Mouse (Mus musculus): ENCODE measurements around the gene Lrrc29. TPM values are rescaled to one million over a fixed set of nuclear protein-coding genes. Genes with fewer than 3 reads are reported as not detected.
A peak's percentile ranks its signal among the peaks of the same experiment; 100 is the strongest.

Gene Lrrc29
- polyA plus RNA-seq, 1 experiment from 2014 or later = 2.7 TPM

DNA sequence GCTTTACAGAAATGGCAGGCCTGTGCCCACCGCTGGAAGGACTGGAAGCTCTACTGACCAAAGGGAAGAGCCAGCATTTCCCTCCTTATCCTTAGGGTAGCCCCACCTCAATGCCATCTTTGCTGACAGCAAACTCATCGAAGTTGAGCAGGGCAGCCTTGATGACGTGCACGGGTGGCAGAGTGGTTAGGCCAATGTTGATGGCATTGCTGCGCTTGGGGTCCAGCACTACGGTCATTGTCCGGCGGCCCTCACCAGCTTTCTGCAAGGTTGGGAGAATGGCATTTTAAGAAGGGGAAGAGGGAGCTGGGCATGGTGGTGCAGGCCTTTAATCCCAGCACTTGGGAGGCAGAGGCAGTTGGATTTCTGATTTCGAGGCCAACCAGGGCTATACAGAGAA lies 5.9 kb upstream of the Lrrc29 start:
- 92% methylated on average over 9 of the region's 9 CpGs for WGBS
- Histone ChIP-seq H3K4me3 (ENCODE audit: low read depth, low read length) (no peak overlapping the region), H3K9ac (ENCODE audit: low read length) (no peak overlapping the region), H3K27ac (replicated peaks) (no peak overlapping the region), H3K9me3 (ENCODE audit: control insufficient read depth, low read length) (no peaks in the 10 kb centered on the region), H3K36me3 (ENCODE audit: control insufficient read depth, insufficient read depth, low read length) (peaks cover 52% of the 10 kb centered on the region), H3K4me2 (replicated peaks; ENCODE audit: low read depth) (no peak overlapping the region), H3K4me1 (replicated peaks; ENCODE audit: control insufficient read depth, insufficient read depth) (peaks cover 5% of the 10 kb centered on the region; the same call in 1 of the 2 replicates), H3K27me3 (ENCODE audit: control insufficient read depth, insufficient read depth, low read length) (no peaks in the 10 kb centered on the region)
- TF ChIP-seq EP300 (optimal IDR thresholded peaks at IDR 0.05) = no peak
- no peak for TF ChIP-seq CTCF (IDR thresholded peaks at IDR 0.05; ENCODE audit: low read depth)
- ATAC-seq (ENCODE audit: low FRiP score, low TSS enrichment) = no peak
- DNase-seq (ENCODE audit: low spot score) = no peak

DNA sequence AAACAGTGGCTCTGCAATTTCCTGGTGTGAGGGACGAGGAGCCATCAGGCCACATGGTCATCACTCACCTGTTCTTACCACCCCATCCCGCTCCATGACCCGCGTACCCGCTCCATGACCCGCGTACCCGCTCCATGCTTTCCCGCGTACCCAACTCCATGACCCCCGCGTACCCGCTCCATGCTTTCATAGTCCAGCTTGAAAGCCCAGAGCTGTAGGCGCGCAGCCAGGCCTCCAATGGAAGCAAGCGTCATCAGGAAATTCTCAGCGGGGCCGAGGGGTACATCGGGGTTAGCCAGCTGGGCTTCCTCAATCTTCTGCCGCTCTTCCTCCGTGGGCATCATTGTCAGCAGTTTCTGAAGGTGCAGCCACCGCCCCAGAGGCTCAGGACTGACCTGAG lies 5.4 kb upstream of the Lrrc29 start:
- ATAC-seq (ENCODE audit: low FRiP score, low TSS enrichment) = no peak
- TF ChIP-seq CTCF (IDR thresholded peaks at IDR 0.05; ENCODE audit: low read depth) = no peak
- TF ChIP-seq EP300 (optimal IDR thresholded peaks at IDR 0.05) = no peak
- H3K27ac ChIP-seq (replicated peaks) = no peak overlapping the region
- peaks cover 7% of the 10 kb centered on the region; the same call in 1 of the 2 replicates for H3K4me1 ChIP-seq (replicated peaks; ENCODE audit: control insufficient read depth, insufficient read depth)
- DNase-seq (ENCODE audit: low spot score) = no peak
- H3K4me2 ChIP-seq (replicated peaks; ENCODE audit: low read depth) = no peak overlapping the region
- H3K36me3 ChIP-seq (ENCODE audit: control insufficient read depth, insufficient read depth, low read length) = peaks cover 49% of the 10 kb centered on the region
- WGBS = 96% methylated on average over 22 of the region's 22 CpGs
- H3K9ac ChIP-seq (ENCODE audit: low read length) = no peak overlapping the region
- H3K27me3 ChIP-seq (ENCODE audit: control insufficient read depth, insufficient read depth, low read length) = no peaks in the 10 kb centered on the region
- no peak overlapping the region for H3K4me3 ChIP-seq (ENCODE audit: low read depth, low read length)
- H3K9me3 ChIP-seq (ENCODE audit: control insufficient read depth, low read length) = no peaks in the 10 kb centered on the region

DNA sequence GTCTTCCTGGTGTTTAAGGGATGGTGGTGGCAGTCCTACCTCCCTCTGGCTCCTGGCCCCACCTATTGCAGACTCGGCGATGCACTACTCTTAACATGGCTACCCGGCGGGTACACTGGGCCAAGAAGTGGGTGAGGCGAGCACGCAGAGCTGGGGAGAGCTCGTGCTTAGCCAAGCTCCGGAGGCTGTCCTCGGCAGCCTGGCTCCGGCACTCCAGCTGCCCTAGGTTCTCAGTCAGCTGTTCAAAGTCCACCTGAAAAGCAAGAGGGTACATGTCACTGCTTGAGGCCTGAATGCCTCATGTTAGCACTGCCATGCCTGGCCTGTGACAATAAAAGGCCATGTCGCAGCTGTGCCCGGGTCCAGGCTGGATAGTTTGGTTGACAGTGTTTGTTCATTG lies 4.2 kb upstream of the Lrrc29 start:
- no peak for DNase-seq (ENCODE audit: low spot score)
- TF ChIP-seq EP300 (optimal IDR thresholded peaks at IDR 0.05) (no peak), CTCF (IDR thresholded peaks at IDR 0.05; ENCODE audit: low read depth) (no peak)
- Histone ChIP-seq H3K27me3 (ENCODE audit: control insufficient read depth, insufficient read depth, low read length) (no peaks in the 10 kb centered on the region), H3K36me3 (ENCODE audit: control insufficient read depth, insufficient read depth, low read length) (peaks cover 40% of the 10 kb centered on the region), H3K4me1 (replicated peaks; ENCODE audit: control insufficient read depth, insufficient read depth) (peaks cover 11% of the 10 kb centered on the region), H3K4me3 (ENCODE audit: low read depth, low read length) (no peak overlapping the region), H3K4me2 (replicated peaks; ENCODE audit: low read depth) (no peak overlapping the region), H3K27ac (replicated peaks) (no peak overlapping the region), H3K9ac (ENCODE audit: low read length) (no peak overlapping the region), H3K9me3 (ENCODE audit: control insufficient read depth, low read length) (no peaks in the 10 kb centered on the region)
- WGBS = 93% methylated on average over 12 of the region's 12 CpGs
- ATAC-seq (ENCODE audit: low FRiP score, low TSS enrichment) = no peak

DNA sequence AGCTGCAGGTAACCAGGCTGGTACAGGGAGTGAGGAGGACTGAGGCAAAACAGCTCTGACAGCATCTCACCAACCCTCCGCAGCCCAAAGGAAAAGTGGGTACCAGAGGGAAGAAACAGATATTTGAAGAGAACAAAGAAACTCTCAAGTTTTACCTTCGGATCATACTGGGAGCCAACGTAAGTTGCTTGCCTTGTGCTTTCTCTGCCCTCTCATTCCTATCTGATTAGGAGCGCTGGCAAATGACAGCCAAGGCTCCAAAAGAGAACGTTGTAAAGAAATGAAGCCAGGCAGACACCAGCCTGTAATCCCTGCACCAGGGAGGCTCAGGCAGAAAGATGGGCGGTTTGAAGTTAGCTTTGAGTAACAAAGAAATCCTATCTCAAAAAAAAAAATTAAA lies 890 bp upstream of the Lrrc29 start:
- peaks cover 30% of the 10 kb centered on the region for H3K36me3 ChIP-seq (ENCODE audit: control insufficient read depth, insufficient read depth, low read length)
- H3K4me3 ChIP-seq (ENCODE audit: low read depth, low read length) = peak overlapping the region; percentile 87
- WGBS = 34% methylated on average over 6 of the region's 6 CpGs
- TF ChIP-seq CTCF (IDR thresholded peaks at IDR 0.05; ENCODE audit: low read depth) (no peak), EP300 (optimal IDR thresholded peaks at IDR 0.05) (no peak)
- no peaks in the 10 kb centered on the region for H3K9me3 ChIP-seq (ENCODE audit: control insufficient read depth, low read length)
- H3K4me1 ChIP-seq (replicated peaks; ENCODE audit: control insufficient read depth, insufficient read depth) = peaks cover 12% of the 10 kb centered on the region
- ATAC-seq (ENCODE audit: low FRiP score, low TSS enrichment) (no peak), DNase-seq (ENCODE audit: low spot score) (peak; percentile 19)
- peak overlapping the region; percentile 90 for H3K4me2 ChIP-seq (replicated peaks; ENCODE audit: low read depth)
- H3K9ac ChIP-seq (ENCODE audit: low read length) = peak overlapping the region; percentile 68
- H3K27ac ChIP-seq (replicated peaks) = peak overlapping the region; percentile 82
- no peaks in the 10 kb centered on the region for H3K27me3 ChIP-seq (ENCODE audit: control insufficient read depth, insufficient read depth, low read length)

DNA sequence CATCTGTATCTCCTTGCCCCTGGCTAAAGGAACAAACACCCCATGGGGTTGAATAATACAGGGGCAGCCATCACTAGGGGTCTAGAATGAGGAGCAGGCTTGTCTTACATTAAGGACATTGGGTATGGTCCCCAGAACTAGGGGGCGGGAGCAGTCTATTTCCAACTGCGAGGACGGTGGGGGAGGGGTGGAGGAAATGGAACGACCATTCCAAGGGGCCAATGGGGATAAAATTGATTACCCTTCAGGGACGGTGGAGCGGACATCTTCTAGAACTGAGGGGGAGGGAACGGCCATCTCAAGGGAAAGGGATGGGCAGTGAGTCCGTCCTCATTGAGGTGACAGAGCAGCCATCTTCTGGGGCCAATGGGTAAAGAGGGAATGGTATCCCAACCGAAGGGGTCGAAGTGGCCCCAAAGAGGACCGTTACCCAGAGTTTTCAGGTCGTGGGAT lies 411 bp downstream of the Lrrc29 start:
- H3K9ac ChIP-seq (ENCODE audit: low read length) = peak overlapping the region; percentile 82
- peaks cover 12% of the 10 kb centered on the region for H3K4me1 ChIP-seq (replicated peaks; ENCODE audit: control insufficient read depth, insufficient read depth)
- peaks cover 25% of the 10 kb centered on the region for H3K36me3 ChIP-seq (ENCODE audit: control insufficient read depth, insufficient read depth, low read length)
- DNase-seq (ENCODE audit: low spot score) = no peak
- peak overlapping the region; percentile 90 for H3K4me2 ChIP-seq (replicated peaks; ENCODE audit: low read depth)
- peak overlapping the region; percentile 65; the same call in 1 of the 2 replicates for H3K27ac ChIP-seq (replicated peaks)
- WGBS = under 1% methylated on average over 12 of the region's 12 CpGs
- H3K27me3 ChIP-seq (ENCODE audit: control insufficient read depth, insufficient read depth, low read length) = no peaks in the 10 kb centered on the region
- ATAC-seq (ENCODE audit: low FRiP score, low TSS enrichment) = peak; percentile 19
- peak overlapping the region; percentile 87 for H3K4me3 ChIP-seq (ENCODE audit: low read depth, low read length)
- H3K9me3 ChIP-seq (ENCODE audit: control insufficient read depth, low read length) = no peaks in the 10 kb centered on the region
- no peak for TF ChIP-seq EP300 (optimal IDR thresholded peaks at IDR 0.05)
- TF ChIP-seq CTCF (IDR thresholded peaks at IDR 0.05; ENCODE audit: low read depth) = no peak

DNA sequence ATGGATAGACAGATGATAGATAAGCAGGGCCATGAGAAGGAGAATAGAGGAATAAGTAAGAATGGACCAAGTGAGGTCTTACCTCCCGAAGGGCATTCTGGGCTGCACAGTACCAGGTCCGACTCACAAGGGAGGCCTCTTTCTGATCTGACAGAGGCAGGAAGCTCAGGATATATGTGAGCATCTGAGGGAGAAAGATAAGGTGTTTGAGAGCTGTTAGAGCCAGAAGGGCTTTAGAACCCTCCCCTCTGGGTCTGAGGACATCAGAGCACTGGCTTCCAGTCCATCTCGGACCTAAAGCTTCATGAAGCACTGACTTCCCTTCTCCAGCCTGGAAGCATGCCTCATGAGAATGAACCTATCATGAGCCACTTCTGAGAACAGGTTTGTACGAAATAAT lies 2.9 kb downstream of the Lrrc29 start:
- 88% methylated on average over 4 of the region's 4 CpGs for WGBS
- H3K27me3 ChIP-seq (ENCODE audit: control insufficient read depth, insufficient read depth, low read length) = no peaks in the 10 kb centered on the region
- H3K4me1 ChIP-seq (replicated peaks; ENCODE audit: control insufficient read depth, insufficient read depth) = peaks cover 12% of the 10 kb centered on the region
- H3K9me3 ChIP-seq (ENCODE audit: control insufficient read depth, low read length) = no peaks in the 10 kb centered on the region
- no peak for ATAC-seq (ENCODE audit: low FRiP score, low TSS enrichment)
- no peak overlapping the region for H3K4me3 ChIP-seq (ENCODE audit: low read depth, low read length)
- H3K4me2 ChIP-seq (replicated peaks; ENCODE audit: low read depth) = no peak overlapping the region
- peaks cover 6% of the 10 kb centered on the region for H3K36me3 ChIP-seq (ENCODE audit: control insufficient read depth, insufficient read depth, low read length)
- H3K9ac ChIP-seq (ENCODE audit: low read length) = no peak overlapping the region
- no peak for TF ChIP-seq EP300 (optimal IDR thresholded peaks at IDR 0.05)
- no peak for DNase-seq (ENCODE audit: low spot score)
- H3K27ac ChIP-seq (replicated peaks) = no peak overlapping the region
